8 mouse cellular contexts compared by ENCODE assay signal in the genomic region with DNA sequence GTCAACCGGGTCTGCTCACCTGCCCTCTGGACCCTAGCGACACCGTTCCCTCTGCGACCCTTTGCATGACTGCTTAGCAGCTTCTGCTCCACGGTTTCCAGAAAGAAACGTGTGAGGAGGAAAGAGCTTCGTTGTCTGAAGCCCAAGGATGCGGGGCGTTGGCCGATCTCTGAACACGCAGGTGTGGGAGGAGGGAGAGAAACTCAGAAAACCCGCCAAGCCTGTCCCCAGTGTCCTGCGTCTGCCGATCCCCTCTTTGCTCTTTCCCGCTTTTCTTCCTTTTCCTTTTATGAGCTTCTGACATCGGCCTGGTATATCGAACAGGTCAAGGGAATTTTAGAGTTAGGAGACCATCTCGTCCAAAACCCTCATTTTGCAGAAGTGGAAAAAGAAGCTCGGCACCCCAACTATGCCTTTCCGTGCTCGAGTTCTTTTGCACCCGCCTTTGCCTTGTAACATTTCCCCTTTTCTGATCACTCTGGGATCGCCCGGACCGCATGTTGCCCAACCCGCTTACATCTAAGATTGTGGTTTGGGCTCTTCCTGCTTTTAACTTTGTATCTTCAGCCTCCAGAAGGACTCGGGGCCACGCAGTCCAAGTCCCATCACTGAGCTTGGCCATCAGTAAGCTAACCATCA. TPM values are rescaled to one million over a fixed set of nuclear protein-coding genes. Genes with fewer than 3 reads are reported as not detected.
DNase-seq lines count a peak whose midpoint lies in the region; ATAC-seq lines count a peak whose summit lies in the region.

No protein-coding gene starts in this region.

- DNase-seq in kidney, adult 18-20 months = no peak
- DNase-seq in intestine, embryonic 14.5 days (ENCODE audit: low spot score) = peak; percentile 75
- peak; percentile 55 for DNase-seq in splenic B cell, adult 2 months (ENCODE audit: low read depth, low spot score)
- no peak for DNase-seq in cerebellum, adult 9-10 months
- DNase-seq in layer of hippocampus, postnatal 10 days (ENCODE audit: low spot score in 2 of 2) = no peak

- H3K9ac ChIP-seq in kidney, embryonic 15.5 days = peak overlapping the region; percentile 90
- peak overlapping the region; percentile 39 for H3K9ac ChIP-seq in embryonic facial prominence, embryonic 15.5 days
- H3K9ac ChIP-seq in intestine, embryonic 14.5 days (ENCODE audit: low read length) = peak overlapping the region; percentile 90

- H3K4me2 ChIP-seq in kidney, embryonic 15.5 days = peak overlapping the region; percentile 86
- peak overlapping the region; percentile 94 for H3K4me2 ChIP-seq in embryonic facial prominence, embryonic 15.5 days (replicated peaks)
- peak overlapping the region; percentile 85 for H3K4me2 ChIP-seq in intestine, embryonic 14.5 days (ENCODE audit: low read length)

- peak overlapping the region; percentile 89 for H3K4me3 ChIP-seq in kidney, embryonic 15.5 days (replicated peaks)
- H3K4me3 ChIP-seq in embryonic facial prominence, embryonic 15.5 days (replicated peaks) = peak overlapping the region; percentile 87
- peak overlapping the region; percentile 80 for H3K4me3 ChIP-seq in intestine, embryonic 14.5 days (ENCODE audit: low read depth, low read length)

- WGBS in kidney, embryonic 15.5 days = 2% methylated on average over 28 of the region's 28 CpGs
- WGBS in embryonic facial prominence, embryonic 15.5 days = 2% methylated on average over 28 of the region's 28 CpGs
- WGBS in intestine, embryonic 14.5 days = 1% methylated on average over 28 of the region's 28 CpGs

- 0 out of 2 replicates have a peak, but pooled peaks cover 3% of the 10 kb centered on the region for H3K27me3 ChIP-seq in kidney, embryonic 15.5 days
- peaks cover 11% of the 10 kb centered on the region; the same call in 1 of the 2 replicates for H3K27me3 ChIP-seq in embryonic facial prominence, embryonic 15.5 days
- 0 out of 2 replicates have a peak, but pooled peaks cover 3% of the 10 kb centered on the region for H3K27me3 ChIP-seq in intestine, embryonic 14.5 days (replicated peaks; ENCODE audit: control insufficient read depth, insufficient read depth, low read length)
- H3K27me3 ChIP-seq in splenic B cell, adult 2 months (ENCODE audit: control insufficient read depth, insufficient read depth, low read length, poor library complexity, severe bottlenecking) = no peaks in the 10 kb centered on the region

- no peaks in the 10 kb centered on the region for H3K9me3 ChIP-seq in kidney, embryonic 15.5 days (replicated peaks)
- H3K9me3 ChIP-seq in embryonic facial prominence, embryonic 15.5 days (replicated peaks) = no peaks in the 10 kb centered on the region
- no peaks in the 10 kb centered on the region for H3K9me3 ChIP-seq in intestine, embryonic 14.5 days (ENCODE audit: control insufficient read depth, low read length)

- ATAC-seq in kidney, embryonic 15.5 days (replicated peaks; ENCODE audit: low FRiP score) = no peak
- ATAC-seq in embryonic facial prominence, embryonic 15.5 days (ENCODE audit: insufficient number of reproducible peaks, low FRiP score, low TSS enrichment, low read depth) = no peak
- no peak for ATAC-seq in intestine, embryonic 14.5 days (replicated peaks; ENCODE audit: low FRiP score, low TSS enrichment, low read depth)
- peak; percentile 67 for ATAC-seq in megakaryocyte, adult 5-6 weeks (ENCODE audit: poor library complexity, severe bottlenecking)

- peaks cover 13% of the 10 kb centered on the region; the same call in 1 of the 2 replicates for H3K36me3 ChIP-seq in kidney, embryonic 15.5 days
- 0 out of 2 replicates have a peak, but pooled peaks cover 4% of the 10 kb centered on the region for H3K36me3 ChIP-seq in embryonic facial prominence, embryonic 15.5 days
- peaks cover 7% of the 10 kb centered on the region for H3K36me3 ChIP-seq in intestine, embryonic 14.5 days (ENCODE audit: control insufficient read depth, insufficient read depth, low read length)
- no peaks in the 10 kb centered on the region for H3K36me3 ChIP-seq in splenic B cell, adult 2 months (ENCODE audit: control insufficient read depth, insufficient read depth, low read length, poor library complexity, severe bottlenecking)

- peak overlapping the region; percentile 92 for H3K27ac ChIP-seq in kidney, embryonic 15.5 days
- peak overlapping the region; percentile 61 for H3K27ac ChIP-seq in embryonic facial prominence, embryonic 15.5 days (replicated peaks)
- H3K27ac ChIP-seq in intestine, embryonic 14.5 days (ENCODE audit: low read depth) = 0 out of 2 replicates have a peak overlapping the region, but pooled peaks have one; percentile 89

- peaks cover 48% of the 10 kb centered on the region for H3K4me1 ChIP-seq in kidney, embryonic 15.5 days
- H3K4me1 ChIP-seq in embryonic facial prominence, embryonic 15.5 days = peaks cover 23% of the 10 kb centered on the region; the same call in 1 of the 2 replicates
- H3K4me1 ChIP-seq in intestine, embryonic 14.5 days (replicated peaks; ENCODE audit: control insufficient read depth, insufficient read depth, low read length) = peaks cover 21% of the 10 kb centered on the region

RNA-seq across cellular contexts. Expression of a gene that starts 0.7 kb away (rescaled TPM):
- polyA plus RNA-seq in kidney, embryonic 15.5 days (2015; fragmentation: Nextera tagmentation; extraction: Ambion mirVana) = 22.8 and 22.9 TPM in 2 replicates
- 18.8 and 20.5 TPM in 2 replicates for polyA plus RNA-seq in embryonic facial prominence, embryonic 15.5 days (2015; fragmentation: Nextera tagmentation; extraction: Ambion mirVana)
- polyA plus RNA-seq in intestine, embryonic 14.5 days (2014; fragmentation: Nextera tagmentation; extraction: Ambion mirVana) = 18.8 and 21.9 TPM in 2 replicates
- total RNA-seq in megakaryocyte, adult 5-6 weeks (2015) = 129 and 131 TPM in 2 replicates
- 40.6 and 49.7 TPM in 2 replicates for total RNA-seq in megakaryocyte, adult 5-6 weeks (2017)
- total RNA-seq in layer of hippocampus, postnatal 10 days (2021) = 1 to 10 TPM; 1.3 to 2.4 TPM

RNA-seq across cellular contexts. Expression of a gene that starts 26.4 kb away (rescaled TPM):
- polyA plus RNA-seq in kidney, embryonic 15.5 days (2015; fragmentation: Nextera tagmentation; extraction: Ambion mirVana) = 27.0 and 28.8 TPM in 2 replicates
- 22.1 and 23.4 TPM in 2 replicates for polyA plus RNA-seq in embryonic facial prominence, embryonic 15.5 days (2015; fragmentation: Nextera tagmentation; extraction: Ambion mirVana)
- 31.5 and 32.1 TPM in 2 replicates for polyA plus RNA-seq in intestine, embryonic 14.5 days (2014; fragmentation: Nextera tagmentation; extraction: Ambion mirVana)
- total RNA-seq in megakaryocyte, adult 5-6 weeks (2015) = 9.8 and 10.5 TPM in 2 replicates
- total RNA-seq in megakaryocyte, adult 5-6 weeks (2017) = 4.6 and 7.2 TPM in 2 replicates
- 100 to 1,000 TPM; 103 to 126 TPM for total RNA-seq in layer of hippocampus, postnatal 10 days (2021)

RNA-seq across cellular contexts. Expression of a gene that starts 34.3 kb away (rescaled TPM):
- 4.9 and 11.3 TPM in 2 replicates for polyA plus RNA-seq in kidney, embryonic 15.5 days (2015; fragmentation: Nextera tagmentation; extraction: Ambion mirVana)
- 101 and 131 TPM in 2 replicates for polyA plus RNA-seq in embryonic facial prominence, embryonic 15.5 days (2015; fragmentation: Nextera tagmentation; extraction: Ambion mirVana)
- polyA plus RNA-seq in intestine, embryonic 14.5 days (2014; fragmentation: Nextera tagmentation; extraction: Ambion mirVana) = not detected in 2 replicates
- total RNA-seq in megakaryocyte, adult 5-6 weeks (2015) = 10.7 and 12.1 TPM in 2 replicates
- total RNA-seq in megakaryocyte, adult 5-6 weeks (2017) = 9.2 and 12.2 TPM in 2 replicates
- not detected for total RNA-seq in layer of hippocampus, postnatal 10 days (2021)

Comparison
In these comparisons a context has a peak if more than half of its experiments do, and no peak if none do; other contexts are left out.
1. H3K9ac ChIP-seq: peak in every context shown above with its lines; median percentile 90 in kidney, embryonic 15.5 days; 90 in intestine, embryonic 14.5 days; 39 in embryonic facial prominence, embryonic 15.5 days.
2. DNase-seq: peak in intestine, embryonic 14.5 days (single experiment) and splenic B cell, adult 2 months (single experiment); none in kidney, adult 18-20 months (single experiment), cerebellum, adult 9-10 months (single experiment) and layer of hippocampus, postnatal 10 days (0 of 2).
3. Peak in every context shown above with its lines, with median percentiles within 50 percentile points of each other: H3K27ac ChIP-seq, H3K4me2 ChIP-seq and H3K4me3 ChIP-seq.